Mouse (Mus musculus): ENCODE data around the gene Arhgdig. TPM values are rescaled to one million over a fixed set of nuclear protein-coding genes. Genes with fewer than 3 reads are reported as not detected.

Gene Arhgdig
- total RNA-seq, 2 experiments from 2014 or later, result 0.53 to 0.64 TPM

DNA sequence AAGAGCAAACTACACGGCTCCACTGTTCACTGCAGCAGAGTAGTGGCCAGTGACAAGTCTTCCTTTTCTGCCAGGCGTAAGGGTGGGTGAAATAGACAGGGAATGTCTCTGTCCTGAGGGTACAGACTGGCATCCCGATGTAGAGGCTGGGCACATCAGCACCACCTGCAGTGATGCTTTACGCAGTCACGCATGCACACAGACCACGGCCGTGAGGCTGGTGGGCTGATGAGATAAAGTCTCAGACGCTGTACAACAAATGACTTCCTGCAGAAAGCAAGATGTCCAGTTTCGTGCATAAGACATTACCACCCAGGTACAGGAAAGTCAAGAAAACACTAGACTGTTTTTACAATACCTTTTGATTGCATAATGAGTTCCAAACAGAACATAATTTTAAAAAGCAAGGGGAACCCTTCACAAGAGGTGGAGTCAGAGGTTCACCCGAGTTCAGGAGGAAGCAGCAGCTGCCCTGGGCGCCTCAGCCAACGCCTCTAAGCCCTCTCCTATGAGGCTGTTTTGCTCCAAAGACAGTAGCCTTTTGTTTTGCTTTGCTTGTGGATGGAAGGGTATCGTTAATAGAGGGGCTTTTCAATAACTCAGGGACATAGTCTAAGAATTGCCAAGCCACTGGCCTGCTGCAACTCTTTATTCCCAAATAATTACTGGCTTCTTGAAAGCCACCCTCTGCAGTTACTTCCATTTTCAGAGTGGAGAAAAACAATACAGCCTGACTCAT lies 27.7 kb upstream of the Arhgdig start:
- intact Hi-C loops (cut with DNase I), result no loop called here
- DNase-seq, result peak; percentile 39
- no peak for TF ChIP-seq CTCF (IDR thresholded peaks at IDR 0.05)
- Histone ChIP-seq H3K27ac (peak overlapping the region; percentile 75), H3K4me3 (no peak overlapping the region)

- no peak overlapping the region for H3K4me3 ChIP-seq
- DNase-seq, result no peak
- no peak overlapping the region for H3K27ac ChIP-seq
- intact Hi-C loops (cut with DNase I), result no loop called here
- TF ChIP-seq CTCF (IDR thresholded peaks at IDR 0.05), result no peak
These were observed 26.8 kb upstream of the Arhgdig start for GRCm38 (mm10) chr17:26234386-26234785.

DNA sequence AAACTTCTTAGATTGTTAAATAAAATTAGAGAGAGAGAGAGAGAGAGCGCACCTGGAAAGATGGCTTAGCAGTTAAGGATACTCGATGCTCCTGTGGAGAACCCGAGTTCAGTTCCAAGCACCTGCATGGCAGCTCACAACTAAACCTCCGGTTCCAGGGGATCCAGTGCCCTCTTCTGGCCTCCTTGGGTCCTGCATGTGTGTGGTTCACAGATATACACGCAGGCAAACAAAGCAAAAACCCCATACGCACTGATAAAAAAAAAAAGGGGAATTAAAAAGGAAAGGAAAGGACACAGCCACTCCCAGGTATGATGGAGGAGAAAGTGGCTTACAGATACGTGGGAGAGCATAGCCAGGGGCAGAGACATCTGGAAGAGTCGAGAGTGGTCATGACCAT lies 25.3 kb upstream of the Arhgdig start:
- TF ChIP-seq CTCF (IDR thresholded peaks at IDR 0.05), result peak; percentile 28; the same call in 1 of the 2 replicates

DNA sequence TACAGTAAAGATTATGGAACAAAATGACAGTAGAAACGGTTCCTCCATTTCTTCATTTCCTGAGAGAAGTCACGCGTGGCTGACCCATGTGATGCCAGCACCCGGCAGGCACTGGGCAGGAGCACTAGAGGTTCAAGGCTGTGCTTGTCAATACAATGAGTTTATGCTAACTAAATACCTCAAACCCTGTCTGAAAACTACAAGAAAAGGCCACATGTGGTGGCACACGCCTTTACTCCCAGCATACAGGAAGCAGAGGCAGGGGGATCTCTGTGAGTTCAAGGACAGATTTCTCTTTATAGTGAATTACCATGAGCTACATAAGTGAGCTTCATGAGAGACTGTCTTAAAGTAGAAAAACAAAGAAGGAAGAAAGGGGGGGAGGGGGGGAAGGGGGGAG lies 23.6 kb upstream of the Arhgdig start:
- DNase-seq, result no peak
- intact Hi-C loops (cut with DNase I), result no loop called here
- Histone ChIP-seq H3K4me3 (no peak overlapping the region), H3K27ac (no peak overlapping the region)
- no peak for TF ChIP-seq CTCF (IDR thresholded peaks at IDR 0.05)

More for the DNA sequence above, 25.3 kb upstream of the Arhgdig start:
- intact Hi-C loops (cut with DNase I), result no loop called here
- H3K4me3 ChIP-seq, result no peak overlapping the region
- H3K27ac ChIP-seq, result no peak overlapping the region
- DNase-seq, result no peak

DNA sequence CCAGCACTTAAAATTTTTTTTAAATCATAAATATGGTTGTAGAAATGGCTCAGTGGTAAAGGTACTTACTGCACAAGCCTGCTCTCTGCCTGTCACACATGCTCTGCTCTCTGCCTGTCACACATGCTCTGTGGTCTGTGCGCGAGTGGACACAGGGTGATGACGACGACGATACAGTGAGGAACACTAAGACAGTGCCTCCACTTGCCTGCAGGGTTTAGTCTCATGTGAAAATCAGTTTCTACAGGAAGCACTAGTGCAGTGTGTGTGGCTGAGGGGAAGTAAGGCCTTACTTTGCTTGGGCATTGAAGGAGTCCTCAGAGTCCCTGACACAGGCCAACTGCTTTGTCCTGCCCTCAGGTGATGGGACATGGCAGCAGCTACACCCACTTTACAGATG lies 22.2 kb upstream of the Arhgdig start:
- Histone ChIP-seq H3K27ac (no peak overlapping the region), H3K4me3 (no peak overlapping the region)
- no peak for TF ChIP-seq CTCF (IDR thresholded peaks at IDR 0.05)
- DNase-seq, result no peak
- intact Hi-C loops (cut with DNase I), result no loop called here

- H3K27ac ChIP-seq, result no peak overlapping the region
- intact Hi-C loops (cut with DNase I), result no loop called here
- no peak for DNase-seq
These were observed 17.6 kb upstream of the Arhgdig start for GRCm38 (mm10) chr17:26225150-26225549.

GRCm38 (mm10) chr17:26221508-26221907 lies 13.9 kb upstream of the Arhgdig start:
- intact Hi-C loops (cut with DNase I), result no loop called here
- no peak overlapping the region for H3K27ac ChIP-seq
- no peak for TF ChIP-seq CTCF (IDR thresholded peaks at IDR 0.05)
- no peak overlapping the region for H3K4me3 ChIP-seq
- DNase-seq, result no peak

More at GRCm38 (mm10) chr17:26225150-26225549, 17.6 kb upstream of the Arhgdig start:
- TF ChIP-seq CTCF (IDR thresholded peaks at IDR 0.05), result no peak
- H3K4me3 ChIP-seq, result no peak overlapping the region

DNA sequence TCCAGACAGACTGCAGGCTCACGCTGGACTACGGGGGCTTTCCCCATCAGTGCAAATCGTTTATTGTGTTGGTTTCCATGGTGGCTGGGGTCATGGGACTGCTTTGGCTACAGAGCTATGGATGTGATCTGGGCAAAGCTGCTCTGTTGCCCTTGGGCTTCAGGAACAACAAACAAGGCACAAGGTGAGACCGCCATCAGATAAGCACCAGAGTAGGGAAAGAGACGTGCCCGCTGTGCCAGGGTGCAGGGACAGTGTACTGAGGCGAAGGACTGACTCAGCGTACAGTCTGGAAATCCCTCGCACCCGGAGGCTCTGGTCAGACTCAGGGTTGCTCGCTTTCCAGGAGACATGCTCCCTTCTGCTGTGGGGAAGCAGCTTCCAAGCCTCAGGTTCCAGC lies 5.1 kb upstream of the Arhgdig start:
- no peak for TF ChIP-seq CTCF (IDR thresholded peaks at IDR 0.05)
- no peak for DNase-seq
- Histone ChIP-seq H3K4me3 (no peak overlapping the region), H3K27ac (no peak overlapping the region)
- intact Hi-C loops (cut with DNase I), result no loop called here

DNA sequence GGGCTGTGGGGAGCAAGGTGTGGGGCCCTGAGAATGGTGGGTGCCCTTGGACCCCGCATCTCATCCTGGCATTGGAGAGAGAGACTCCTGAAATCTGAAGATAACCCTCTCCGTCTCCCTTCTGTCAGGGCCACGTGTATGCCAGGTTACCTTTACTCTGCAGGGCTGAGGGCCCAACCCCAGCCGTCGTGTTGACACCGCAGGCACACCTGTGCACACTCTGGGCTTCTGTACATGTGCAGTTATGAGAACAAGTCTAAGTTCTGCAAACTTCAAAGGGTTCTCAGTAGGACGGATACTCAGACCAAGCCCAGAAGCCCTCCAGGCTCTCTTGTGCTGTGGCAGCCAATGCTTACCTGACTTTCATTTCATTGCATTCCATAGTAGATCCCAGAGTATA lies 4.7 kb upstream of the Arhgdig start:
- intact Hi-C loops (cut with DNase I), result no loop called here

DNA sequence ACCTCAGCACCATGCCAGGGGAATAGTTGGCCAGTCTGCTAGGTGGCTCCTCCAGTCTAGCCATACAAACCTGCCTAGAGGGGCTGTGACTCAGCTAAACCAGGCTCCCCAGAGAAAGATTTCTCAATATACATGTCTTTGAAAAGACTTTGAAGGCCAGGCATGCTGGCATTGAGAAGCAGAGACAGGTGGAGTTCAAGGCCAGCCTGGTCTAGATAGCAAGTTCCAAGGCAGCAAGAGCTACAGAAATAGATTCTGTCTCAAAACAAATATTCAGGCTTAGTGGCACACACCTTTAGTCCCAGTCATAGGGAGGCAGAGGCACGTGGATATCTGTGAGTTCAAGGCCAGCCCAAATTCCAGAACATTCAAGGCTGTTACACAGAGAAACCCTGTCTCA lies 1.2 kb downstream of the Arhgdig start:
- no peak for TF ChIP-seq CTCF (IDR thresholded peaks at IDR 0.05)
- intact Hi-C loops (cut with DNase I), result no loop called here

More for the DNA sequence above, 4.7 kb upstream of the Arhgdig start:
- no peak overlapping the region for H3K27ac ChIP-seq
- no peak for TF ChIP-seq CTCF (IDR thresholded peaks at IDR 0.05)
- DNase-seq, result no peak
- H3K4me3 ChIP-seq, result no peak overlapping the region

GRCm38 (mm10) chr17:26204766-26205165 lies 2.8 kb downstream of the Arhgdig start:
- Histone ChIP-seq H3K27ac (no peak overlapping the region; the same call in 1 of the 2 replicates), H3K4me3 (no peak overlapping the region)
- intact Hi-C loops (cut with DNase I), result no loop called here
- no peak for DNase-seq
- TF ChIP-seq CTCF (IDR thresholded peaks at IDR 0.05), result no peak

More for the DNA sequence above, 1.2 kb downstream of the Arhgdig start:
- Histone ChIP-seq H3K27ac (no peak overlapping the region), H3K4me3 (no peak overlapping the region)
- no peak for DNase-seq

DNA sequence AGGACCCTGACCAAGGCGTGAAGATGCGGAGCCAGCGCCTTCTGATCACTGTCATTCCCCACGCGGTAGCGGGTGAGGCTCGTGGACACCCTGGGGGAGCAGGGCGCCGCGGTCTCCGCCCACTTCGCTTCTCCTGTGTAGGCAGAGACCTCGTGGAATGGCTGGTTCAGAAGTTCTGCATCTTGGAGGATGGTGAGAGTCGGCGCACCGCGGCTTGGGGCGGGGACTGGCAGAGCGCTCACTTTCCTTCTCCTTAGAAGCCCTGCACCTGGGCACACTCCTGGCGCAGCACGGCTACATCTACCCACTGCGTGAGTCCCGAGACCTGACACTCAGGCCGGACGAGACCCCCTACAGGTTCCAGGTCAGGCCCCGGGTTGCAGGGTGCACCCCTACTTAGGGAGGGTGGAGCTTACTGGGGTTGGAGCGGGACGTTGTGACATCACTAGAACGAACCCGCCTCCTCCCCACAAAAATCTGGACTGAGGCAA lies 4.2 kb downstream of the Arhgdig start:
- TF ChIP-seq CTCF (IDR thresholded peaks at IDR 0.05), result no peak
- H3K27ac ChIP-seq, result peak overlapping the region; percentile 46
- peak; percentile 39 for DNase-seq
- intact Hi-C loops (cut with DNase I), result no loop called here
- H3K4me3 ChIP-seq, result peak overlapping the region; percentile 75

- TF ChIP-seq CTCF (IDR thresholded peaks at IDR 0.05), result no peak
- intact Hi-C loops (cut with DNase I), result no loop called here
- Histone ChIP-seq H3K4me3 (peak within 1 kb of the TSS; percentile 75), H3K27ac (peak within 1 kb of the TSS; percentile 46)
- peak; percentile 59 for DNase-seq
These were observed 4.8 kb downstream of the Arhgdig start, which contains the start of gene Rgs11 for GRCm38 (mm10) chr17:26202737-26203136. Rgs11 (plus strand) TSS chr17:26202951.

DNA sequence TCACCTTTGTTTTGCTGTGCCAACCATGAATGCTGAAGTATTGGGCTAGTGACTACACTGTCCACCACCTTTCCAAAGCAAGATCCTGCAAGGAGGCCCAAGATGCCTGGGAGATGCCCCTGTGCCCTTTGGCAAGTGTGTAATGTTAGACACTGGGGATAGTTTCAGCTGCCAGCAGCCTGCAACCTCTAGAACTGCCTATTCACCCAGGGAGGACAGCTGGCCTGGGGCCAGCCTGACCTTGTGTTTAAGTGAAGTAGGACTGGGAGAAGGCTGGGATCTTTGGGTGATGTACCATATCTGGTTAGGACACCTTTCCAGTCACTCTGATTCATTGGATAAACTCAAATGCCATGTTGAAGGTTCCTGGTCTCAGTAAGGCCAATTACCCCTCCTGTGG lies 5.6 kb downstream of the Arhgdig start:
- H3K4me3 ChIP-seq, result no peak overlapping the region
- H3K27ac ChIP-seq, result no peak overlapping the region
- intact Hi-C loops (cut with DNase I), result no loop called here
- no peak for TF ChIP-seq CTCF (IDR thresholded peaks at IDR 0.05)
- no peak for DNase-seq
